Mouse (Mus musculus) retina, embryonic 14.5 days (tissue): ENCODE measurements at regions not wholly inside any gene's neighbourhood (a gene's known extent, or its start where the extent isn't known, plus 50 kb on each side); places are given as distances from the start of the nearest gene placed in this dataset.

Experiments used
- DNase-seq: peaks from one replicate; pipeline ENCODE4 v3.0.0-alpha.2; 2015; ENCODE audit warnings: low spot score

DNA sequence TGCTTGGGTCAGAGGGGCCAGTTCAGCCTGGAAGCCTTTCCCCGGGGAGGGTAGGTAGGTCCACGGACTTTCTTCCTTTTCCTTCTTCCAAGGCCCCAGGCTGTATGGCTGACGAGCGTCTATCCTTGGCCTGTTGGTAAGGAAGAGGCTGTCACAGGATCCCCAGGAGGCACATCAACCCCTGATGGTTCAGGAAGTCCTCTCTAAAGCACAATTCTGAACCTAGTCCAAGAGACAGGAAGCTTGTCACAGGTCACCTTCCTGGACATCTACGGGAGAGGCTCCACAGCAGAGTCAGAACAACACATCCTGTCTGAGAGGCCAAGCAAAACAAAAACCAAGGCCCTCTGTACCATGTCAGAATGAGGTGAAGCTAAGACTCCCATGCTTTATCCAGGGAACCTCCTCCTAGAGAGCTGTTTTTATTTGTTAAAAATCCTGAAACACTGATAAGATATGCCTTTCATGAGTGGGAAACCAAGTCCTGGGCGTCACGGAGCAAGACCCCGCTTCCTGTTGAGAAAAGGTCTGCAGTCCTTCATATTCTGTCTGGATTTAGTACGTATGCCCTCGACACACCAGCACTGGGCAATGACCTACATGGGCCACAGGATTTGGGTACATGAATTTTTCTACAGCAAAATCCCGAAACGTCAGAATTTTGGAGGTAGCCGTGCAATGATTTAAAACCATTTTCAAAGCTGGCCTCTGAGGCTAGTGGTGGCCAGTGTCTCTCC is 52.0 kb upstream of the Snrk start:
- DNase-seq = no peak

- DNase-seq = no peak
These were observed 59.1 kb upstream of the Pomgnt2 start for GRCm38 (mm10) chr9:122055820-122056550.

- no peak for DNase-seq
These were observed 54.8 kb upstream of the Pomgnt2 start for GRCm38 (mm10) chr9:122051716-122052115.

- no peak for DNase-seq
These were observed 54.2 kb upstream of the Pomgnt2 start for GRCm38 (mm10) chr9:122051096-122051495.

DNA sequence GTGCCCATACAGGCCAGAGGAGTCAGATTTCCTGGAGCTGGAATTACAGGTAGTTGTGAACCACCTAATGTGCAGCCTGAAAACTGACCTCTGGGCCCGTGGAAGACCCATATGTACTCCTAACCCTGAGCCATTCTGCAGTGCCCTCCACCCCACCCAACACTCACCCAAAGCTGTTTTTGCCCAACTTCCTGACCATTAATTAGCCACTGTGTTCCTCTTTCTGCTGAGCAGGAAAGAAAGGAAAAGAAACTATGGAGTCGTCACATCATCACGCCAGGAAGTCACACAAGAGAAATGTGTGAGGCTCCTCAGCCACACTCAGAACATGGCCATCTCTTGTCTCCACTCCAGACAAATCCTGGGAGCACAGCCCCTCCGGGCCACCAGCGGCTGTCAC is 52.1 kb upstream of the Pomgnt2 start:
- DNase-seq = no peak

GRCm38 (mm10) chr9:122047962-122048625 is 51.2 kb upstream of the Pomgnt2 start:
- DNase-seq = peak; percentile 77
